Comparison of ENCODE assay signal across 8 mouse cellular contexts in the genomic region with DNA sequence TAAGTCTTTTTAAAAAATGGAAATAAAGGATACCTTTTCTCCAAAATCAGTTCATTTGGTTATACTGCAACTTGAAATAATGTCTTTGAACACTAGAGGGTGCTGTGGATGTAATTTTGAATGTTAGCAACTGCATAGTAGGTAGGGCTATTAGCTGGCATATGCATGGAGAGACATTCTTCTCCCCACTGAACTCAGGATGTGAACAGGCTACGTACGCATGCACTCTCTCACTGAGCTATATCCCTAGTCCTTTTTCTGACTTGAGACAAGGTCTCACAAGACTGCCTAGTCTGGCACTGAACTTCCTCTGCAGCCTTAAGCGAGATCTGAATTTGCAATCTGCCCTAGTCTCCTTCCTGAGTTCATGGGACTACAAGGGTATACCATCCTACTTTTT. TPM values are rescaled to one million over a fixed set of nuclear protein-coding genes. Genes with fewer than 3 reads are reported as not detected.
DNase-seq lines count a peak whose midpoint lies in the region; ATAC-seq and TF ChIP-seq lines count a peak whose summit lies in the region.

No protein-coding gene starts in this region.

- ATAC-seq in frontal cortex, adult (ENCODE audit: low TSS enrichment) = peak; percentile 41; the same call in 1 of the 2 replicates
- ATAC-seq in erythroblast, adult 5-6 weeks (replicated peaks; ENCODE audit: low FRiP score, poor library complexity, severe bottlenecking) = peak; percentile 88
- ATAC-seq in kidney, postnatal 0 days (replicated peaks; ENCODE audit: low FRiP score, low read depth) = 0 out of 2 replicates have a peak, but pooled peaks have one; percentile 49
- ATAC-seq in neutrophil, adult 5-6 weeks (ENCODE audit: extremely low read depth, insufficient number of reproducible peaks, low FRiP score, poor library complexity, severe bottlenecking) = peak; percentile 67; the same call in 1 of the 2 replicates

- no peak for DNase-seq in frontal cortex, postnatal 10 days (ENCODE audit: low spot score in 2 of 2)
- peak; percentile 54 for DNase-seq in thymus, postnatal 14 days
- DNase-seq in thymus, postnatal 4 days = no peak
- peak; percentile 93 for DNase-seq in kidney, postnatal 0 days (ENCODE audit: low spot score)
- no peak for DNase-seq in ovary, postnatal 10 days (ENCODE audit: low spot score)

- H3K4me3 ChIP-seq in kidney, postnatal 0 days (replicated peaks; ENCODE audit: low read depth, low read length) = no peak overlapping the region

- WGBS in kidney, postnatal 0 days = 33% methylated on average over 3 of the region's 3 CpGs

- H3K36me3 ChIP-seq in kidney, postnatal 0 days (ENCODE audit: insufficient read depth, low read length) = peaks cover 52% of the 10 kb centered on the region

- H3K9ac ChIP-seq in kidney, postnatal 0 days (ENCODE audit: low read depth, low read length) = no peak overlapping the region

- TF ChIP-seq CTCF in kidney, postnatal 0 days (IDR thresholded peaks at IDR 0.05; ENCODE audit: low read depth) = peak; percentile 88

- no peaks in the 10 kb centered on the region for H3K9me3 ChIP-seq in kidney, postnatal 0 days (replicated peaks; ENCODE audit: low read length)

- H3K4me1 ChIP-seq in kidney, postnatal 0 days (replicated peaks; ENCODE audit: insufficient read depth, low read length) = no peaks in the 10 kb centered on the region

- no peaks in the 10 kb centered on the region for H3K27me3 ChIP-seq in kidney, postnatal 0 days (ENCODE audit: insufficient read depth, low read length)

- H3K27ac ChIP-seq in kidney, postnatal 0 days = 0 out of 2 replicates have a peak overlapping the region, but pooled peaks have one; percentile 31

- H3K4me2 ChIP-seq in kidney, postnatal 0 days (ENCODE audit: low read length) = no peak overlapping the region

RNA-seq across cellular contexts. Expression of gene Ezh1, which starts 14.3 kb away (rescaled TPM):
- total RNA-seq in erythroblast, adult 5-6 weeks (2015; ENCODE audit: low replicate concordance) = 161 and 177 TPM in 2 replicates
- 208 and 251 TPM in 2 replicates for total RNA-seq in erythroblast, adult 5-6 weeks (2017; ENCODE audit: low replicate concordance)
- 18.6 and 20.3 TPM in 2 replicates for polyA plus RNA-seq in kidney, postnatal 0 days (2015; fragmentation: Nextera tagmentation; extraction: Ambion mirVana)
- 99.1 and 110 TPM in 2 replicates for total RNA-seq in neutrophil, adult 5-6 weeks (2017)

RNA-seq across cellular contexts. Expression of gene Ramp2, which starts 33.9 kb away (rescaled TPM):
- 2.7 TPM in 1 of 2 replicates, not detected in the other for total RNA-seq in erythroblast, adult 5-6 weeks (2015; ENCODE audit: low replicate concordance)
- not detected in 2 replicates for total RNA-seq in erythroblast, adult 5-6 weeks (2017; ENCODE audit: low replicate concordance)
- polyA plus RNA-seq in kidney, postnatal 0 days (2015; fragmentation: Nextera tagmentation; extraction: Ambion mirVana) = 242 and 247 TPM in 2 replicates
- total RNA-seq in neutrophil, adult 5-6 weeks (2017) = not detected in 2 replicates

RNA-seq across cellular contexts. Expression of gene Ccr10, which starts 36.7 kb away (rescaled TPM):
- 0.63 TPM in 1 of 2 replicates, not detected in the other for total RNA-seq in erythroblast, adult 5-6 weeks (2015; ENCODE audit: low replicate concordance)
- total RNA-seq in erythroblast, adult 5-6 weeks (2017; ENCODE audit: low replicate concordance) = not detected in 2 replicates
- 0.36 and 0.45 TPM in 2 replicates for polyA plus RNA-seq in kidney, postnatal 0 days (2015; fragmentation: Nextera tagmentation; extraction: Ambion mirVana)
- not detected in 2 replicates for total RNA-seq in neutrophil, adult 5-6 weeks (2017)

RNA-seq across cellular contexts. Expression of gene Plekhh3, which starts 40.8 kb away (rescaled TPM):
- total RNA-seq in erythroblast, adult 5-6 weeks (2015; ENCODE audit: low replicate concordance) = not detected in 2 replicates
- 1.1 TPM in 1 of 2 replicates, not detected in the other for total RNA-seq in erythroblast, adult 5-6 weeks (2017; ENCODE audit: low replicate concordance)
- polyA plus RNA-seq in kidney, postnatal 0 days (2015; fragmentation: Nextera tagmentation; extraction: Ambion mirVana) = 14.1 and 16.6 TPM in 2 replicates
- total RNA-seq in neutrophil, adult 5-6 weeks (2017) = 0.37 and 0.81 TPM in 2 replicates

RNA-seq across cellular contexts. Expression of gene Vps25, which starts 41.5 kb away (rescaled TPM):
- 83.8 and 91.5 TPM in 2 replicates for total RNA-seq in erythroblast, adult 5-6 weeks (2015; ENCODE audit: low replicate concordance)
- 25.0 and 31.3 TPM in 2 replicates for total RNA-seq in erythroblast, adult 5-6 weeks (2017; ENCODE audit: low replicate concordance)
- polyA plus RNA-seq in kidney, postnatal 0 days (2015; fragmentation: Nextera tagmentation; extraction: Ambion mirVana) = 179 and 180 TPM in 2 replicates
- total RNA-seq in neutrophil, adult 5-6 weeks (2017) = 55.9 and 66.7 TPM in 2 replicates

Comparison
In these comparisons a context has a peak if more than half of its experiments do, and no peak if none do; other contexts are left out.
1. DNase-seq: peak in thymus, postnatal 14 days (single experiment) and kidney, postnatal 0 days (single experiment); none in frontal cortex, postnatal 10 days (0 of 2), thymus, postnatal 4 days (single experiment) and ovary, postnatal 10 days (single experiment).
2. Peak in every context shown above with its lines, with median percentiles within 50 percentile points of each other: ATAC-seq.